Comparison of ENCODE assay signal across 16 mouse cellular contexts in genomic region chr1:32347538-32347937, GRCm38 (mm10).
"Had no signal": no experiment of that assay in that cellular context is flagged by ENCODE, and none has a peak within 500 bp of the region (broad histone marks: within the 10 kb centered on the region; RNA-seq: fewer than 3 reads in every experiment).

No protein-coding gene starts in this region.

- H3K36me3 ChIP-seq: neural tube, embryonic 13.5 days; neural tube, embryonic 15.5 days; stomach, embryonic 15.5 days had no signal

- H3K4me1 ChIP-seq: neural tube, embryonic 13.5 days; neural tube, embryonic 15.5 days; stomach, embryonic 15.5 days had no signal

- DNase-seq: retina, postnatal 1 day; right cerebral cortex, adult 18-20 months; right cerebral cortex, postnatal 14 days; right cerebral cortex, postnatal 25 days; right cerebral cortex, postnatal 4 days; spleen, adult 18-20 months; thymus, adult 18-20 months; thymus, adult 2 months; thymus, postnatal 14 days; thymus, postnatal 25 days; thymus, postnatal 36 days; thymus, postnatal 4 days had no signal

- H3K27me3 ChIP-seq: neural tube, embryonic 13.5 days; neural tube, embryonic 15.5 days; stomach, embryonic 15.5 days had no signal

- H3K9me3 ChIP-seq: neural tube, embryonic 13.5 days; neural tube, embryonic 15.5 days; stomach, embryonic 15.5 days had no signal

- H3K4me2 ChIP-seq: neural tube, embryonic 13.5 days; neural tube, embryonic 15.5 days; stomach, embryonic 15.5 days had no signal

- H3K27ac ChIP-seq: neural tube, embryonic 13.5 days; neural tube, embryonic 15.5 days; stomach, embryonic 15.5 days; stomach, postnatal 0 days had no signal

- H3K4me3 ChIP-seq: neural tube, embryonic 13.5 days; neural tube, embryonic 15.5 days; stomach, embryonic 15.5 days had no signal

- H3K9ac ChIP-seq: neural tube, embryonic 13.5 days; neural tube, embryonic 15.5 days; stomach, embryonic 15.5 days had no signal
